Mouse (Mus musculus): ENCODE measurements around the gene Nav2. TPM values are rescaled to one million over a fixed set of nuclear protein-coding genes. Genes with fewer than 3 reads are reported as not detected.

The Nav2 gene
- 10 to 100 TPM; 26.8 to 35.3 TPM for total RNA-seq (2021)
- long read RNA-seq, experiment 1, partial matches to known transcripts: 0 of 1 reads
- long read RNA-seq, experiment 1, other reads (novel, unspliced or antisense): 1 of 1 reads
- long read RNA-seq, experiment 2, partial matches to known transcripts: 0 of 2 reads
- long read RNA-seq, experiment 2, other reads (novel, unspliced or antisense): 2 of 2 reads

- DNase-seq (ENCODE audit: low spot score in 2 of 2): no peak
These were observed at the start of gene Nav2 for GRCm38 (mm10) chr7:48908521-48909341. TSS of gene Nav2 (plus strand) at chr7:48908716.

- no peak for DNase-seq (ENCODE audit: low spot score in 2 of 2)
These were observed 49.2 kb upstream of the Nav2 start for GRCm38 (mm10) chr7:48859362-48859761.

GRCm38 (mm10) chr7:48860948-48861347, 47.6 kb upstream of the Nav2 start:
- no peak for DNase-seq (ENCODE audit: low spot score in 2 of 2)

- DNase-seq (ENCODE audit: low spot score in 2 of 2): no peak
These were observed 46.7 kb upstream of the Nav2 start for GRCm38 (mm10) chr7:48861796-48862195.

- DNase-seq (ENCODE audit: low spot score in 2 of 2): no peak
These were observed 44.3 kb upstream of the Nav2 start for GRCm38 (mm10) chr7:48864199-48864598.

- DNase-seq (ENCODE audit: low spot score in 2 of 2): no peak
These were observed 43.7 kb upstream of the Nav2 start for GRCm38 (mm10) chr7:48864671-48865458.

GRCm38 (mm10) chr7:48867576-48867975, 40.9 kb upstream of the Nav2 start:
- DNase-seq (ENCODE audit: low spot score in 2 of 2): no peak

GRCm38 (mm10) chr7:48870144-48870543, 38.4 kb upstream of the Nav2 start:
- no peak for DNase-seq (ENCODE audit: low spot score in 2 of 2)

GRCm38 (mm10) chr7:48870579-48871180, 37.8 kb upstream of the Nav2 start:
- no peak for DNase-seq (ENCODE audit: low spot score in 2 of 2)

GRCm38 (mm10) chr7:48871292-48871691, 37.2 kb upstream of the Nav2 start:
- no peak for DNase-seq (ENCODE audit: low spot score in 2 of 2)

GRCm38 (mm10) chr7:48875096-48875495, 33.4 kb upstream of the Nav2 start:
- DNase-seq (ENCODE audit: low spot score in 2 of 2): no peak

GRCm38 (mm10) chr7:48876526-48876925, 32.0 kb upstream of the Nav2 start:
- DNase-seq (ENCODE audit: low spot score in 2 of 2): no peak

GRCm38 (mm10) chr7:48877786-48878390, 30.6 kb upstream of the Nav2 start:
- no peak for DNase-seq (ENCODE audit: low spot score in 2 of 2)

GRCm38 (mm10) chr7:48879574-48879973, 28.9 kb upstream of the Nav2 start:
- DNase-seq (ENCODE audit: low spot score in 2 of 2): no peak

GRCm38 (mm10) chr7:48880591-48881481, 27.7 kb upstream of the Nav2 start:
- peak; percentile 89 to 97 for DNase-seq (ENCODE audit: low spot score in 2 of 2)

- DNase-seq (ENCODE audit: low spot score in 2 of 2): peak; percentile 65 to 68
These were observed 27.0 kb upstream of the Nav2 start, which contains the start of gene E2f8 for GRCm38 (mm10) chr7:48881486-48881885. TSS of gene E2f8 (minus strand) at chr7:48881596.

GRCm38 (mm10) chr7:48881971-48882609, 26.4 kb upstream of the Nav2 start:
- no peak for DNase-seq (ENCODE audit: low spot score in 2 of 2)

GRCm38 (mm10) chr7:48883525-48884265, 24.8 kb upstream of the Nav2 start:
- no peak for DNase-seq (ENCODE audit: low spot score in 2 of 2)

- no peak for DNase-seq (ENCODE audit: low spot score in 2 of 2)
These were observed 24.3 kb upstream of the Nav2 start for GRCm38 (mm10) chr7:48884266-48884611.
